In genomic region chr5:92103062-92103461, GRCm38 (mm10) we compare ENCODE assay signal across 13 mouse cellular contexts. TPM values are rescaled to one million over a fixed set of nuclear protein-coding genes. Genes with fewer than 3 reads are reported as not detected.
DNase-seq lines count a peak whose midpoint lies in the region; ATAC-seq and TF ChIP-seq lines count a peak whose summit lies in the region.
"Had no signal": no experiment of that assay in that cellular context is flagged by ENCODE, and none has a peak within 500 bp of the region (broad histone marks: within the 10 kb centered on the region; RNA-seq: fewer than 3 reads in every experiment).

No protein-coding gene starts in this region.

- H3K4me2 ChIP-seq in heart, embryonic 13.5 days: 0 out of 2 replicates have a peak overlapping the region, but pooled peaks have one; percentile 12
- H3K4me2 ChIP-seq: embryonic facial prominence, embryonic 15.5 days had no signal

- H3K9me3 ChIP-seq in heart, embryonic 13.5 days: no peaks in the 10 kb centered on the region
- no peaks in the 10 kb centered on the region for H3K9me3 ChIP-seq in forebrain, embryonic 10.5 days
- H3K9me3 ChIP-seq: embryonic facial prominence, embryonic 15.5 days had no signal

- peaks cover 31% of the 10 kb centered on the region for H3K4me1 ChIP-seq in heart, embryonic 13.5 days
- peaks cover 6% of the 10 kb centered on the region; the same call in 1 of the 2 replicates for H3K4me1 ChIP-seq in forebrain, embryonic 10.5 days

- no peaks in the 10 kb centered on the region for H3K27me3 ChIP-seq in heart, embryonic 13.5 days (replicated peaks)
- H3K27me3 ChIP-seq in forebrain, embryonic 10.5 days (ENCODE audit: poor library complexity, severe bottlenecking): no peaks in the 10 kb centered on the region
- H3K27me3 ChIP-seq: embryonic facial prominence, embryonic 15.5 days had no signal

- WGBS in heart, embryonic 13.5 days: 27% methylated on average over 6 of the region's 6 CpGs
- 77% methylated on average over 6 of the region's 6 CpGs for WGBS in forebrain, embryonic 10.5 days

- no peak for ATAC-seq in heart, embryonic 13.5 days (ENCODE audit: extremely low read depth, insufficient number of reproducible peaks, low FRiP score, low TSS enrichment)
- ATAC-seq in hematopoietic stem cell, adult 5-6 weeks (replicated peaks in 1 of 2; ENCODE audit: insufficient read depth in 1 of 2, low FRiP score in 2 of 2, low TSS enrichment in 1 of 2, low read depth in 1 of 2, poor library complexity in 2 of 2, severe bottlenecking in 2 of 2): peak; percentile 59 to 72

- H3K36me3 ChIP-seq in heart, embryonic 13.5 days: no peaks in the 10 kb centered on the region
- H3K36me3 ChIP-seq in forebrain, embryonic 10.5 days (replicated peaks): no peaks in the 10 kb centered on the region
- H3K36me3 ChIP-seq: embryonic facial prominence, embryonic 15.5 days had no signal

- H3K9ac ChIP-seq in heart, embryonic 13.5 days: 0 out of 2 replicates have a peak overlapping the region, but pooled peaks have one; percentile 2
- H3K9ac ChIP-seq: embryonic facial prominence, embryonic 15.5 days had no signal

- DNase-seq in heart, adult 8-10 months (ENCODE audit: low spot score): no peak
- DNase-seq in layer of hippocampus, adult 2 months (ENCODE audit: low spot score in 2 of 2): no peak
- DNase-seq in layer of hippocampus, adult 11-12 months (ENCODE audit: low spot score): no peak
- peak; percentile 51 to 63 for DNase-seq in CD8-positive naive resting alpha-beta T cell, adult 2 months (ENCODE audit: low read depth in 2 of 2, low spot score in 2 of 2)
- no peak for DNase-seq in c-Kit-positive CD71-positive TER-119-positive erythroid progenitor cells, embryonic 14.5 days (ENCODE audit: low spot score)
- DNase-seq in forebrain, embryonic 10.5 days (ENCODE audit: extremely low spot score, low spot score): no peak
- DNase-seq: cerebellum, adult 9-11 months; kidney, adult 11 months; left cerebral cortex, postnatal 4 days; thymus, postnatal 4 days had no signal

- no peak overlapping the region for H3K27ac ChIP-seq in heart, embryonic 13.5 days (replicated peaks)
- peak overlapping the region; percentile 55; the same call in 1 of the 2 replicates for H3K27ac ChIP-seq in layer of hippocampus, adult 2 months
- H3K27ac ChIP-seq in forebrain, embryonic 10.5 days: no peak overlapping the region
- H3K27ac ChIP-seq: embryonic facial prominence, embryonic 15.5 days had no signal

- no peak for TF ChIP-seq CTCF in layer of hippocampus, adult 2 months (conservative IDR thresholded peaks at IDR 0.05)

- H3K4me3 ChIP-seq in heart, embryonic 13.5 days: no peak overlapping the region
- H3K4me3 ChIP-seq in layer of hippocampus, adult 2 months: no peak overlapping the region
- no peak overlapping the region for H3K4me3 ChIP-seq in forebrain, embryonic 10.5 days
- H3K4me3 ChIP-seq: embryonic facial prominence, embryonic 15.5 days had no signal

RNA-seq across cellular contexts. Expression of gene G3bp2, which starts 19.5 kb away (rescaled TPM):
- polyA plus RNA-seq in heart, embryonic 13.5 days (2015; fragmentation: Nextera tagmentation; extraction: Ambion mirVana): 132 and 153 TPM in 2 replicates
- total RNA-seq in heart, adult 8-10 months (2022): 10 to 100 TPM; 55.3 to 63.0 (median 57.9) TPM
- total RNA-seq in layer of hippocampus, adult 2 months (2021): 100 to 1,000 TPM; 233 to 246 TPM
- 131 and 135 TPM in 2 replicates for total RNA-seq in hematopoietic stem cell, adult 5-6 weeks (2017)
- polyA plus RNA-seq in forebrain, embryonic 10.5 days (2016; fragmentation: Nextera tagmentation; extraction: Ambion mirVana): 278 and 287 TPM in 2 replicates

RNA-seq across cellular contexts. Expression of gene Uso1, which starts 34.7 kb away (rescaled TPM):
- 30.2 and 32.1 TPM in 2 replicates for polyA plus RNA-seq in heart, embryonic 13.5 days (2015; fragmentation: Nextera tagmentation; extraction: Ambion mirVana)
- 10 to 100 TPM; 43.0 to 49.2 (median 46.7) TPM for total RNA-seq in heart, adult 8-10 months (2022)
- total RNA-seq in layer of hippocampus, adult 2 months (2021): 10 to 100 TPM; 76.7 to 79.6 TPM
- total RNA-seq in hematopoietic stem cell, adult 5-6 weeks (2017): 9.9 and 21.3 TPM in 2 replicates
- polyA plus RNA-seq in forebrain, embryonic 10.5 days (2016; fragmentation: Nextera tagmentation; extraction: Ambion mirVana): 37.0 and 38.8 TPM in 2 replicates

RNA-seq across cellular contexts. Expression of gene Cdkl2, which starts 59.4 kb away (rescaled TPM):
- 0.66 and 1.1 TPM in 2 replicates for polyA plus RNA-seq in heart, embryonic 13.5 days (2015; fragmentation: Nextera tagmentation; extraction: Ambion mirVana)
- total RNA-seq in heart, adult 8-10 months (2022): 1 to 10 TPM; 4.2 to 6.9 (median 5.6) TPM
- total RNA-seq in layer of hippocampus, adult 2 months (2021): 10 to 100 TPM; 36.2 to 38.0 TPM
- 0.81 TPM in 1 of 2 replicates, not detected in the other for total RNA-seq in hematopoietic stem cell, adult 5-6 weeks (2017)
- polyA plus RNA-seq in forebrain, embryonic 10.5 days (2016; fragmentation: Nextera tagmentation; extraction: Ambion mirVana): 0.15 and 0.35 TPM in 2 replicates

Comparison
In these comparisons a context has a peak if more than half of its experiments do, and no peak if none do; other contexts are left out.
1. DNase-seq: peak in CD8-positive naive resting alpha-beta T cell, adult 2 months (2 of 2); none in heart, adult 8-10 months (single experiment), layer of hippocampus, adult 2 months (0 of 2), layer of hippocampus, adult 11-12 months (single experiment), c-Kit-positive CD71-positive TER-119-positive erythroid progenitor cells, embryonic 14.5 days (single experiment) and forebrain, embryonic 10.5 days (single experiment).
2. RNA of gene Cdkl2, which starts 59.4 kb away (total RNA-seq): 36.2 to 38.0 TPM in layer of hippocampus, adult 2 months; 4.2 to 6.9 TPM in heart, adult 8-10 months and 0.81 TPM in hematopoietic stem cell, adult 5-6 weeks; every median in the first group is over 4 times any median in the second.